Mouse (Mus musculus) left cerebral cortex, postnatal 4 days (tissue): ENCODE results near the gene Eps8l1. TPM values are rescaled to one million over a fixed set of nuclear protein-coding genes. Genes with fewer than 3 reads are reported as not detected.

ENCODE experiments used
- microRNA-seq: library from miRNA; unstranded; fragments of <30 nt; microRNA quantifications from one replicate; pipeline ENCODE4 v1.2.0, GENCODE M21; 2022
- total RNA-seq, 2 experiments: library from RNA; stranded (reverse); gene quantifications; 2 replicates each; pipeline ENCODE4 v1.2.3; 2021

Gene Eps8l1
- total RNA-seq, 2 experiments from 2014 or later: 5.1 to 8.0 TPM

Small RNAs within 50 kb of the gene (microRNA-seq; reads per million reads assigned to microRNA genes)
- not detected for gene Gm24605

Other genes with a start within 250 kb of the Eps8l1 start
- not detected for gene Lilra5, start 222.9 kb upstream of the Eps8l1 start, total RNA-seq
- not detected for gene Ncr1, start 123.0 kb upstream of the Eps8l1 start, total RNA-seq
- gene Gp6, start 62.9 kb upstream of the Eps8l1 start, total RNA-seq: not detected
- 10 to 100 TPM; 42.4 to 45.0 TPM for gene Rdh13, start 15.0 kb upstream of the Eps8l1 start, total RNA-seq
- gene Ppp1r12c, start 41.0 kb downstream of the Eps8l1 start, total RNA-seq: 100 to 1,000 TPM; 123 to 135 TPM
- 1 to 10 TPM in 1 of 2 experiments, under 1 TPM in 1; 0.89 to 1.0 TPM for gene Tnnt1, start 55.7 kb downstream of the Eps8l1 start, total RNA-seq
- gene Tnni3, start 63.6 kb downstream of the Eps8l1 start, total RNA-seq: 1 to 10 TPM; 1.8 to 2.0 TPM
- under 1 TPM; 0.50 to 0.77 TPM for gene Dnaaf3, start 71.8 kb downstream of the Eps8l1 start, total RNA-seq
- 100 to 1,000 TPM; 205 to 208 TPM for gene Syt5, start 86.9 kb downstream of the Eps8l1 start, total RNA-seq
- gene Ptprh, start 143.4 kb downstream of the Eps8l1 start, total RNA-seq: 1 to 10 TPM; 1.7 to 2.1 TPM
- gene Tmem86b, start 170.7 kb downstream of the Eps8l1 start, total RNA-seq: 10 to 100 TPM; 12.5 to 14.8 TPM
- gene Ppp6r1, start 198.3 kb downstream of the Eps8l1 start, total RNA-seq: 10 to 100 TPM; 87.9 to 89.1 TPM
- gene Hspbp1, start 224.4 kb downstream of the Eps8l1 start, total RNA-seq: 100 to 1,000 TPM in 1 of 2 experiments, 10 to 100 TPM in 1; 99.7 to 111 TPM
- gene Brsk1, start 229.9 kb downstream of the Eps8l1 start, total RNA-seq: 100 to 1,000 TPM; 258 to 262 TPM